Mouse (Mus musculus): ENCODE data around the gene Fyco1. TPM values are rescaled to one million over a fixed set of nuclear protein-coding genes. Genes with fewer than 3 reads are reported as not detected.

The Fyco1 gene
- polyA plus RNA-seq, 1 experiment from 2014 or later: 15.2 TPM

GRCm38 (mm10) chr9:123849976-123850695 lies 1.6 kb downstream of the Fyco1 start:
- Histone ChIP-seq H3K4me2 (peak overlapping the region; percentile 71), H3K9ac (replicated peaks) (no peak overlapping the region; the same call in 1 of the 2 replicates), H3K4me1 (replicated peaks) (peaks cover 12% of the 10 kb centered on the region; the same call in 1 of the 2 replicates), H3K9me3 (no peaks in the 10 kb centered on the region), H3K27me3 (no peaks in the 10 kb centered on the region), H3K27ac (no peak overlapping the region), H3K4me3 (replicated peaks) (peak overlapping the region; percentile 69; the same call in 1 of the 2 replicates), H3K36me3 (no peaks in the 10 kb centered on the region)
- ATAC-seq (ENCODE audit: insufficient number of reproducible peaks, insufficient read depth, low FRiP score, low TSS enrichment, low read depth): no peak
- WGBS: 77% methylated on average over 2 of the region's 2 CpGs

GRCm38 (mm10) chr9:123846490-123846889 lies 5.2 kb downstream of the Fyco1 start:
- H3K4me1 ChIP-seq (replicated peaks): peaks cover 12% of the 10 kb centered on the region; the same call in 1 of the 2 replicates
- no peak for ATAC-seq (ENCODE audit: insufficient number of reproducible peaks, insufficient read depth, low FRiP score, low TSS enrichment, low read depth)
- no peaks in the 10 kb centered on the region for H3K9me3 ChIP-seq
- H3K4me3 ChIP-seq (replicated peaks): no peak overlapping the region
- H3K27me3 ChIP-seq: no peaks in the 10 kb centered on the region
- no peak overlapping the region for H3K4me2 ChIP-seq
- no peak overlapping the region for H3K27ac ChIP-seq
- H3K36me3 ChIP-seq: peaks cover under 1% of the 10 kb centered on the region; the same call in 1 of the 2 replicates
- 90% methylated on average over 1 of the region's 1 CpGs for WGBS
- no peak overlapping the region for H3K9ac ChIP-seq (replicated peaks)

DNA sequence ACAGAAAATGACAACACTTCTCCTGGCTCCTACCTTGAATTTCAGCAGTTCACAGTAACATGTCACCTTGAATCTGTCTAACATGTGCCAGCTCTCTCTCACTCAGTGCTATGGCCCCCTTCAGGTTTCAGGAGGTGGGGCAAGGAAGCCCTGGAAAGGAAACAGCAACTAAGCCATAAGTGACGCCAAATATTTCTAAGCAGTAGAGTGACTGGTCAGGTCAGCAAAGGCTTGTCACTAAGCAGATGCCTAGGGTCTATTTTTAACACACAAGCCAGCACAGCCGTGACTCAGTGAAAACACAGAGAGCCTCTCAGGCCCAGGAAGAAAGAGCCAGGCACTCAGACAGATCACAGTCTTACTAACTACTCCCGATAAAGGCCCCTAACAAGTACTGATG lies 6.6 kb downstream of the Fyco1 start:
- Histone ChIP-seq H3K4me2 (no peak overlapping the region), H3K36me3 (peaks cover 4% of the 10 kb centered on the region; the same call in 1 of the 2 replicates), H3K4me1 (replicated peaks) (peaks cover 3% of the 10 kb centered on the region; the same call in 1 of the 2 replicates), H3K9ac (replicated peaks) (no peak overlapping the region), H3K9me3 (no peaks in the 10 kb centered on the region), H3K27ac (no peak overlapping the region), H3K27me3 (no peaks in the 10 kb centered on the region), H3K4me3 (replicated peaks) (no peak overlapping the region)
- no peak for ATAC-seq (ENCODE audit: insufficient number of reproducible peaks, insufficient read depth, low FRiP score, low TSS enrichment, low read depth)
- 60% methylated on average over 3 of the region's 3 CpGs for WGBS

DNA sequence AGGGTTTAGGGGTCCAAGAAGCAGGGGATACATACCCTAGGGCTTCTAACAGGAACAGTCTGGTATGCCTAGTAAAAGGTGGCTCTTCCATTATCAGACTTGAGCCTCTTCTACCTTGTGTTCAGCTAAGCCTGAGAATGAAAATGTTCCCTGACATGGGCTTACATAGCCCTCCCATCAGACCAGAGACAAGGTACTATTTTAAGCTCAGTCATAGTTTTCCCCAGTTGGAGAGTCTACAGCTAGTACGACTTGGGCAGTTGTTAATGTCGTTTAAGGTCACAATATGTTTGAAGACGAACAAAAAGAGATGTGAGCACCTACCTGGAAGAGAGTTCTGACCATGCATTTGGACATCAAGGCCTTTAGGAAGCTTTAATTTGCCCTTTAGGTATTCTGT lies 7.2 kb downstream of the Fyco1 start:
- Histone ChIP-seq H3K4me2 (no peak overlapping the region), H3K27ac (no peak overlapping the region), H3K9ac (replicated peaks) (no peak overlapping the region), H3K4me3 (replicated peaks) (no peak overlapping the region), H3K4me1 (replicated peaks) (no peaks in the 10 kb centered on the region), H3K27me3 (no peaks in the 10 kb centered on the region), H3K36me3 (peaks cover 7% of the 10 kb centered on the region; the same call in 1 of the 2 replicates), H3K9me3 (no peaks in the 10 kb centered on the region)
- WGBS: 85% methylated on average over 3 of the region's 3 CpGs
- ATAC-seq (ENCODE audit: insufficient number of reproducible peaks, insufficient read depth, low FRiP score, low TSS enrichment, low read depth): no peak

DNA sequence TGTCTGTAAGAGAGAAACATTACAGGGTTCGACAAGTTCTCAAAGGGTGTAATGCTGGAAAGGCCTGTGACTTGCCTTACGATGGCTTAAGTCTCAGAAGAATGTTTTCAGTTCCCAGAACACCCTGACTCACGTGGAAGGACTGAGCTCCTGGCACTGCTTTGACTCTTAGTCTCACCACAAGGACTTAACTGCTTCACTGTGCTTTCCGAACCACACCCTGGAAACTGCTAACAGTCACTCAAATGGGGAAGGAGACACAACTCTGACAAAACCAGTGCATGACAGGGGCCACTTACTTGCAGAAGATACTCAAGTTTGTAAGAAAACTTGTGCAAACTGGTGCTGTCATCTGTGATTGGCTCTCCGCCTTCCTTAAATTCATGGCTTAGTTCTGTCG lies 11.5 kb downstream of the Fyco1 start:
- H3K4me2 ChIP-seq: no peak overlapping the region
- no peaks in the 10 kb centered on the region for H3K27me3 ChIP-seq
- no peaks in the 10 kb centered on the region for H3K4me1 ChIP-seq (replicated peaks)
- H3K4me3 ChIP-seq (replicated peaks): no peak overlapping the region
- no peak for ATAC-seq (ENCODE audit: insufficient number of reproducible peaks, insufficient read depth, low FRiP score, low TSS enrichment, low read depth)
- no peaks in the 10 kb centered on the region for H3K9me3 ChIP-seq
- no peak overlapping the region for H3K27ac ChIP-seq
- WGBS: 83% methylated on average over 6 of the region's 6 CpGs
- H3K36me3 ChIP-seq: peaks cover 39% of the 10 kb centered on the region
- H3K9ac ChIP-seq (replicated peaks): no peak overlapping the region

GRCm38 (mm10) chr9:123835851-123836250 lies 15.8 kb downstream of the Fyco1 start:
- ATAC-seq (ENCODE audit: insufficient number of reproducible peaks, insufficient read depth, low FRiP score, low TSS enrichment, low read depth): no peak
- H3K4me3 ChIP-seq (replicated peaks): no peak overlapping the region
- no peaks in the 10 kb centered on the region for H3K9me3 ChIP-seq
- no peaks in the 10 kb centered on the region for H3K27me3 ChIP-seq
- no peak overlapping the region for H3K4me2 ChIP-seq
- no peaks in the 10 kb centered on the region for H3K4me1 ChIP-seq (replicated peaks)
- no peak overlapping the region for H3K9ac ChIP-seq (replicated peaks)
- WGBS: 97% methylated on average over 3 of the region's 3 CpGs
- H3K36me3 ChIP-seq: peaks cover 67% of the 10 kb centered on the region
- no peak overlapping the region for H3K27ac ChIP-seq

GRCm38 (mm10) chr9:123828916-123829315 lies 22.8 kb downstream of the Fyco1 start:
- no peaks in the 10 kb centered on the region for H3K9me3 ChIP-seq
- 89% methylated on average over 4 of the region's 4 CpGs for WGBS
- H3K4me1 ChIP-seq (replicated peaks): no peaks in the 10 kb centered on the region
- no peak overlapping the region for H3K9ac ChIP-seq (replicated peaks)
- no peak for ATAC-seq (ENCODE audit: insufficient number of reproducible peaks, insufficient read depth, low FRiP score, low TSS enrichment, low read depth)
- no peak overlapping the region for H3K4me2 ChIP-seq
- peaks cover 81% of the 10 kb centered on the region for H3K36me3 ChIP-seq
- H3K27ac ChIP-seq: no peak overlapping the region
- no peak overlapping the region for H3K4me3 ChIP-seq (replicated peaks)
- no peaks in the 10 kb centered on the region for H3K27me3 ChIP-seq

DNA sequence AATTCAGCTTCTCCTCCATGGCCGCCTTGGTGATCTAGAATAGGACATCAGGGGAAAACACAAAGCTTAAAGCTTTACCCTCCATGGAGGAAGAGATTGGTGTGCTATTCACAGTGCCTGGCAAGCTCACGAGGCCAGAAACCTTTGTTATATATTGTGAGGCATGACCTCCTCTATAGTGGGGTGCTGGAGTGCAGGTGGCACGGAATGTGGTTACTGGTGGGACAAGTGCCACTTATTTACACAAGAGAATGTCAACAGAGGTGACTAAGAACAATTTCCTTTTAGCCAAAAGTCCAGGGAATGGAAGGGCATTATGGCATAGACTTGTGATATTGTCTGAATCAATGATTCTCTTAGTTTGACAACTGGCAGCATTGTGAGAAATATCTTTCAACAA lies 25.1 kb downstream of the Fyco1 start:
- Histone ChIP-seq H3K4me3 (replicated peaks) (no peak overlapping the region), H3K4me1 (replicated peaks) (no peaks in the 10 kb centered on the region), H3K36me3 (peaks cover 90% of the 10 kb centered on the region), H3K27me3 (no peaks in the 10 kb centered on the region), H3K9ac (replicated peaks) (no peak overlapping the region), H3K9me3 (no peaks in the 10 kb centered on the region), H3K27ac (no peak overlapping the region), H3K4me2 (no peak overlapping the region)
- 86% methylated on average over 3 of the region's 3 CpGs for WGBS
- no peak for ATAC-seq (ENCODE audit: insufficient number of reproducible peaks, insufficient read depth, low FRiP score, low TSS enrichment, low read depth)

DNA sequence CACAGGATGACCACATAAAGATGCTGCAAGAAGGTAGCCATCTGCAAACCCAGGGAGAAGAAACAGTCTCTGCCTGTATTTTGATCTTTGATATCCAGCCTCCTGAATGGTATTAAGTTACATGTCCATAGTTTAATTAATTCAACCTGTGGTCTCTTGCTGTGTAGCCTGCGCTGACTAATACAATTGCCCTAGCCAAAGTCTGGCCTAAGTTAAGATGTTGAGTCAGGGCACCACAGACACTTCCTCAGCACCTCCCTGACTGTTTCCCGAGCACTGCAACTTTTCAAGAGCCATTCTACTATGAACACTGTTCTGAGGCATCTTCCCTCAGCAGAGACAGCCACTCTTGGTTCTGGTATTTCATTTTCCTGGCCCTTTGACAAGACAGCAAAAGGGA lies 33.1 kb downstream of the Fyco1 start:
- no peaks in the 10 kb centered on the region for H3K27me3 ChIP-seq
- H3K4me1 ChIP-seq (replicated peaks): no peaks in the 10 kb centered on the region
- H3K4me2 ChIP-seq: no peak overlapping the region
- no peak overlapping the region for H3K9ac ChIP-seq (replicated peaks)
- H3K27ac ChIP-seq: no peak overlapping the region
- ATAC-seq (ENCODE audit: insufficient number of reproducible peaks, insufficient read depth, low FRiP score, low TSS enrichment, low read depth): no peak
- peaks cover 77% of the 10 kb centered on the region for H3K36me3 ChIP-seq
- H3K9me3 ChIP-seq: no peaks in the 10 kb centered on the region
- no peak overlapping the region for H3K4me3 ChIP-seq (replicated peaks)
- 44% methylated on average over 2 of the region's 2 CpGs for WGBS

DNA sequence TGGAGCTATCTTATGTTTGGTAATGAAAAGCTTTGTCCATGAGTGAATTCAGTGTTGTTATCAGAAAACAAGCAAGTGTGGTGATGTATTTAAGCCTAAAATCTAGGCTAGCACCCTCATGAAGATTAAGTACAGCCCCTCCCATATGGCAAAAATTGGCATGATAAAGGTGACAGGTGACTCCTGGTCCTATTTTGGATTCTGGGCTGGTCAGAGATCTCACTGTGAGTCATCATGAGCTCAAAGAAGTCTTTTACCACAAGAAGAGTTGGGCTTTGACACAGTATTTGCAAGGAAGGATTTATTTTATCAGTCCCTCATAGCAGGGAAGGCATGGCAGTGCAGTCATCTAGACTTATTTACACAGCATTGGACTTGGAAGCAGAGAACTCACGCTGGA lies 35.7 kb downstream of the Fyco1 start:
- Histone ChIP-seq H3K9ac (replicated peaks) (no peak overlapping the region), H3K4me2 (no peak overlapping the region), H3K4me1 (replicated peaks) (no peaks in the 10 kb centered on the region), H3K27me3 (no peaks in the 10 kb centered on the region), H3K4me3 (replicated peaks) (no peak overlapping the region), H3K9me3 (no peaks in the 10 kb centered on the region), H3K27ac (no peak overlapping the region), H3K36me3 (peaks cover 66% of the 10 kb centered on the region)
- ATAC-seq (ENCODE audit: insufficient number of reproducible peaks, insufficient read depth, low FRiP score, low TSS enrichment, low read depth): no peak
- 93% methylated on average over 1 of the region's 1 CpGs for WGBS

- H3K36me3 ChIP-seq: peaks cover 67% of the 10 kb centered on the region
Observed at GRCm38 (mm10) chr9:123815444-123815843, 36.3 kb downstream of the Fyco1 start.

GRCm38 (mm10) chr9:123814821-123815220 lies 36.9 kb downstream of the Fyco1 start:
- H3K27me3 ChIP-seq: no peaks in the 10 kb centered on the region
- no peaks in the 10 kb centered on the region for H3K9me3 ChIP-seq
- 86% methylated on average over 4 of the region's 4 CpGs for WGBS
- no peak overlapping the region for H3K4me3 ChIP-seq (replicated peaks)
- ATAC-seq (ENCODE audit: insufficient number of reproducible peaks, insufficient read depth, low FRiP score, low TSS enrichment, low read depth): no peak
- no peak overlapping the region for H3K9ac ChIP-seq (replicated peaks)
- H3K36me3 ChIP-seq: peaks cover 70% of the 10 kb centered on the region
- H3K27ac ChIP-seq: no peak overlapping the region
- no peak overlapping the region for H3K4me2 ChIP-seq
- no peaks in the 10 kb centered on the region for H3K4me1 ChIP-seq (replicated peaks)

More at GRCm38 (mm10) chr9:123815444-123815843, 36.3 kb downstream of the Fyco1 start:
- no peak for ATAC-seq (ENCODE audit: insufficient number of reproducible peaks, insufficient read depth, low FRiP score, low TSS enrichment, low read depth)
- no peaks in the 10 kb centered on the region for H3K4me1 ChIP-seq (replicated peaks)
- no peak overlapping the region for H3K4me2 ChIP-seq
- H3K4me3 ChIP-seq (replicated peaks): no peak overlapping the region
- no peaks in the 10 kb centered on the region for H3K9me3 ChIP-seq
- WGBS: 87% methylated on average over 3 of the region's 3 CpGs
- H3K27me3 ChIP-seq: no peaks in the 10 kb centered on the region
- no peak overlapping the region for H3K9ac ChIP-seq (replicated peaks)
- H3K27ac ChIP-seq: no peak overlapping the region
